Mouse (Mus musculus): ENCODE measurements around the gene Foxm1. TPM values are rescaled to one million over a fixed set of nuclear protein-coding genes. Genes with fewer than 3 reads are reported as not detected.
"Not testable (repeated sequence)": the region's sequence is repeated elsewhere in the genome, so short reads cannot be mapped to it uniquely, and the experiment has no call there.

Foxm1 gene
- polyA plus RNA-seq, 1 experiment from 2014 or later = 25.7 TPM

- not testable (repeated sequence) for H3K36me3 ChIP-seq; H3K9me3 ChIP-seq; H3K27me3 ChIP-seq (replicated peaks); H3K4me3 ChIP-seq (replicated peaks); ATAC-seq; H3K27ac ChIP-seq; H3K9ac ChIP-seq; H3K4me1 ChIP-seq (replicated peaks); H3K4me2 ChIP-seq (replicated peaks)
- WGBS = 59% methylated on average over 1 of the region's 1 CpGs
Observed at GRCm38 (mm10) chr6:128380594-128381167, 17.9 kb downstream of the Foxm1 start.

- no peaks in the 10 kb centered on the region for H3K9me3 ChIP-seq
- H3K36me3 ChIP-seq = peaks cover 2% of the 10 kb centered on the region; the same call in 1 of the 2 replicates
- 58% methylated on average over 3 of the region's 3 CpGs for WGBS
- H3K4me2 ChIP-seq (replicated peaks) = no peak overlapping the region
- no peak overlapping the region for H3K9ac ChIP-seq
- H3K27me3 ChIP-seq (replicated peaks) = no peaks in the 10 kb centered on the region
- ATAC-seq = no peak
- no peak overlapping the region for H3K4me3 ChIP-seq (replicated peaks)
- no peak overlapping the region for H3K27ac ChIP-seq
- no peaks in the 10 kb centered on the region for H3K4me1 ChIP-seq (replicated peaks)
Observed at GRCm38 (mm10) chr6:128381254-128381653, 18.5 kb downstream of the Foxm1 start.

- Histone ChIP-seq H3K4me3 (replicated peaks) (no peak overlapping the region), H3K27me3 (replicated peaks) (no peaks in the 10 kb centered on the region), H3K27ac (no peak overlapping the region), H3K9me3 (no peaks in the 10 kb centered on the region), H3K4me1 (replicated peaks) (0 out of 2 replicates have a peak, but pooled peaks cover 1% of the 10 kb centered on the region), H3K4me2 (replicated peaks) (no peak overlapping the region), H3K9ac (no peak overlapping the region), H3K36me3 (no peaks in the 10 kb centered on the region)
- ATAC-seq = no peak
- whole genome bisulfite sequencing = 79% methylated on average over 7 of the region's 7 CpGs
Observed at GRCm38 (mm10) chr6:128383752-128384151, 21.0 kb downstream of the Foxm1 start.

- Histone ChIP-seq H3K9me3 (no peaks in the 10 kb centered on the region), H3K4me2 (replicated peaks) (no peak overlapping the region), H3K27ac (no peak overlapping the region), H3K4me1 (replicated peaks) (0 out of 2 replicates have a peak, but pooled peaks cover 4% of the 10 kb centered on the region), H3K36me3 (no peaks in the 10 kb centered on the region), H3K27me3 (replicated peaks) (no peaks in the 10 kb centered on the region), H3K9ac (no peak overlapping the region), H3K4me3 (replicated peaks) (no peak overlapping the region)
- 72% methylated on average over 1 of the region's 1 CpGs for WGBS
- no peak for ATAC-seq
Observed at GRCm38 (mm10) chr6:128385026-128385425, 22.3 kb downstream of the Foxm1 start.

- WGBS = 55% methylated on average over 1 of the region's 1 CpGs
- Histone ChIP-seq H3K9me3 (no peaks in the 10 kb centered on the region), H3K4me1 (replicated peaks) (0 out of 2 replicates have a peak, but pooled peaks cover 4% of the 10 kb centered on the region), H3K4me3 (replicated peaks) (no peak overlapping the region), H3K36me3 (no peaks in the 10 kb centered on the region), H3K27me3 (replicated peaks) (no peaks in the 10 kb centered on the region), H3K4me2 (replicated peaks) (no peak overlapping the region), H3K9ac (no peak overlapping the region), H3K27ac (0 out of 2 replicates have a peak overlapping the region, but pooled peaks have one; percentile 1)
- peak; percentile 86 for ATAC-seq
Observed at GRCm38 (mm10) chr6:128389185-128389584, 26.4 kb downstream of the Foxm1 start.

- no peak overlapping the region for H3K4me2 ChIP-seq (replicated peaks)
- H3K36me3 ChIP-seq = no peaks in the 10 kb centered on the region
- no peak overlapping the region for H3K27ac ChIP-seq
- ATAC-seq = no peak
- H3K4me1 ChIP-seq (replicated peaks) = 0 out of 2 replicates have a peak, but pooled peaks cover 4% of the 10 kb centered on the region
- H3K9ac ChIP-seq = no peak overlapping the region
- no peaks in the 10 kb centered on the region for H3K27me3 ChIP-seq (replicated peaks)
- no peak overlapping the region for H3K4me3 ChIP-seq (replicated peaks)
- 37% methylated on average over 1 of the region's 1 CpGs for WGBS
- H3K9me3 ChIP-seq = no peaks in the 10 kb centered on the region
Observed at GRCm38 (mm10) chr6:128390683-128391082, 27.9 kb downstream of the Foxm1 start.

GRCm38 (mm10) chr6:128397574-128398261 lies 35.0 kb downstream of the Foxm1 start:
- H3K9ac ChIP-seq = no peak overlapping the region
- H3K4me2 ChIP-seq (replicated peaks) = no peak overlapping the region
- 0 out of 2 replicates have a peak, but pooled peaks cover 7% of the 10 kb centered on the region for H3K4me1 ChIP-seq (replicated peaks)
- no peak overlapping the region for H3K27ac ChIP-seq
- 63% methylated on average over 7 of the region's 7 CpGs for WGBS
- no peaks in the 10 kb centered on the region for H3K27me3 ChIP-seq (replicated peaks)
- H3K36me3 ChIP-seq = no peaks in the 10 kb centered on the region
- ATAC-seq = peak; percentile 76
- H3K4me3 ChIP-seq (replicated peaks) = no peak overlapping the region
- no peaks in the 10 kb centered on the region for H3K9me3 ChIP-seq

- H3K4me1 ChIP-seq (replicated peaks) = 0 out of 2 replicates have a peak, but pooled peaks cover 7% of the 10 kb centered on the region
- H3K4me3 ChIP-seq (replicated peaks) = peak within 1 kb of the TSS; percentile 26
- no peaks in the 10 kb centered on the region for H3K9me3 ChIP-seq
- no peaks in the 10 kb centered on the region for H3K27me3 ChIP-seq (replicated peaks)
- no peaks in the 10 kb centered on the region for H3K36me3 ChIP-seq
- H3K4me2 ChIP-seq (replicated peaks) = peak within 1 kb of the TSS; percentile 56
- 71% methylated on average over 3 of the region's 3 CpGs for WGBS
- H3K9ac ChIP-seq = peak within 1 kb of the TSS; percentile 34
- no peak for ATAC-seq
- H3K27ac ChIP-seq = peak within 1 kb of the TSS; percentile 27; the same call in 1 of the 2 replicates
Observed at GRCm38 (mm10) chr6:128398996-128399395, 36.2 kb downstream of the Foxm1 start, which contains the start of gene Nrip2. Nrip2 (plus strand) TSS chr6:128399296.

- Histone ChIP-seq H3K4me2 (replicated peaks) (peak overlapping the region; percentile 56), H3K4me1 (replicated peaks) (0 out of 2 replicates have a peak, but pooled peaks cover 7% of the 10 kb centered on the region), H3K27me3 (replicated peaks) (no peaks in the 10 kb centered on the region), H3K9ac (peak overlapping the region; percentile 34), H3K9me3 (no peaks in the 10 kb centered on the region), H3K36me3 (no peaks in the 10 kb centered on the region), H3K27ac (peak overlapping the region; percentile 27; the same call in 1 of the 2 replicates), H3K4me3 (replicated peaks) (peak overlapping the region; percentile 26)
- WGBS = 18% methylated on average over 19 of the region's 21 CpGs
- peak; percentile 71 for ATAC-seq
Observed at GRCm38 (mm10) chr6:128399421-128400185, 36.8 kb downstream of the Foxm1 start.

- Histone ChIP-seq H3K4me2 (replicated peaks) (no peak overlapping the region), H3K36me3 (peaks cover 22% of the 10 kb centered on the region), H3K4me3 (replicated peaks) (no peak overlapping the region), H3K27ac (no peak overlapping the region), H3K9ac (no peak overlapping the region), H3K9me3 (no peaks in the 10 kb centered on the region), H3K4me1 (replicated peaks) (0 out of 2 replicates have a peak, but pooled peaks cover 7% of the 10 kb centered on the region), H3K27me3 (replicated peaks) (no peaks in the 10 kb centered on the region)
- WGBS = 58% methylated on average over 5 of the region's 5 CpGs
- no peak for ATAC-seq
Observed at GRCm38 (mm10) chr6:128404708-128405107, 41.9 kb downstream of the Foxm1 start.

- H3K36me3 ChIP-seq = peaks cover 40% of the 10 kb centered on the region
- no peak for ATAC-seq
- H3K9ac ChIP-seq = no peak overlapping the region
- H3K4me2 ChIP-seq (replicated peaks) = no peak overlapping the region
- no peak overlapping the region for H3K27ac ChIP-seq
- no peaks in the 10 kb centered on the region for H3K4me1 ChIP-seq (replicated peaks)
- no peaks in the 10 kb centered on the region for H3K27me3 ChIP-seq (replicated peaks)
- H3K9me3 ChIP-seq = no peaks in the 10 kb centered on the region
- no peak overlapping the region for H3K4me3 ChIP-seq (replicated peaks)
- 84% methylated on average over 7 of the region's 7 CpGs for whole genome bisulfite sequencing
Observed at GRCm38 (mm10) chr6:128408544-128409125, 45.9 kb downstream of the Foxm1 start.

- no peak for ATAC-seq
- no peaks in the 10 kb centered on the region for H3K9me3 ChIP-seq
Observed at GRCm38 (mm10) chr6:128410305-128410704, 47.5 kb downstream of the Foxm1 start.

More at GRCm38 (mm10) chr6:128410305-128410704, 47.5 kb downstream of the Foxm1 start:
- H3K4me2 ChIP-seq (replicated peaks) = no peak overlapping the region
- H3K27me3 ChIP-seq (replicated peaks) = no peaks in the 10 kb centered on the region
- H3K9ac ChIP-seq = no peak overlapping the region
- H3K4me1 ChIP-seq (replicated peaks) = no peaks in the 10 kb centered on the region
- no peak overlapping the region for H3K27ac ChIP-seq
- H3K36me3 ChIP-seq = peaks cover 40% of the 10 kb centered on the region
- 94% methylated on average over 13 of the region's 13 CpGs for WGBS
- H3K4me3 ChIP-seq (replicated peaks) = no peak overlapping the region
